Mouse (Mus musculus) cerebellum, adult 2 months (tissue): ENCODE data around the gene Tcam1. TPM values are rescaled to one million over a fixed set of nuclear protein-coding genes. Genes with fewer than 3 reads are reported as not detected.

ENCODE experiments used
- DNase-seq, 2 experiments: peaks; one replicate each; pipeline ENCODE4 v3.0.0; 2021
- H3K27ac ChIP-seq: fragments of 200-500 bp; 2 replicates; pipeline ENCODE4 v1.5.1; 2012; ENCODE audit warnings: low read length, control low read depth, inconsistent platforms; ENCODE audit not compliant: insufficient read depth
- H3K27me3 ChIP-seq: fragments of 200-500 bp; 2 replicates; pipeline ENCODE4 v1.6.1; 2012; ENCODE audit warnings: inconsistent platforms, mild to moderate bottlenecking, low read length, moderate library complexity; ENCODE audit not compliant: control insufficient read depth, insufficient read depth
- H3K4me1 ChIP-seq: fragments of 200-500 bp; 2 replicates; pipeline ENCODE4 v1.6.1; 2011; ENCODE audit warnings: low read length; ENCODE audit not compliant: control insufficient read depth, insufficient read depth
- H3K4me3 ChIP-seq: fragments of 200-500 bp; replicated peaks from 2 replicates; pipeline ENCODE3; 2011; ENCODE audit warnings: mild to moderate bottlenecking, low read depth, low read length, control low read depth; ENCODE audit not compliant: insufficient read depth
- CTCF ChIP-seq: fragments of 200-500 bp; IDR thresholded peaks from 2 replicates; pipeline ENCODE4 v1.5.1; 2011; ENCODE audit warnings: low read depth, mild to moderate bottlenecking, control low read depth, low read length, moderate library complexity, borderline replicate concordance; ENCODE audit not compliant: insufficient read depth
- POLR2A ChIP-seq: fragments of 200-500 bp; IDR thresholded peaks from 2 replicates; pipeline ENCODE4 v1.6.1; 2011; ENCODE audit warnings: low read length, control low read depth, borderline replicate concordance; ENCODE audit not compliant: insufficient read depth
- WGBS: fragments of 180-500 bp; shearing (Covaris S2); methylation state at CpG from one replicate; pipeline ENCODE4 v1.1.7; 2018; 5-methylcytosine and 5-hydroxymethylcytosine counted together
- polyA plus RNA-seq: library from polyadenylated mRNA; depleted of rRNA; stranded (reverse); fragments of >200 nt; gene quantifications from 2 replicates; pipeline ENCODE4 v1.2.3, GENCODE M21; 2012

Gene Tcam1
- polyA plus RNA-seq, 1 experiment: 0.36 TPM

- no peaks in the 10 kb centered on the region for H3K27me3 ChIP-seq
- no peak for TF ChIP-seq CTCF
- no peak for TF ChIP-seq POLR2A
- H3K4me1 ChIP-seq: no peaks in the 10 kb centered on the region
- 72% methylated on average over 5 of the region's 5 CpGs for WGBS
- no peak for DNase-seq
- H3K4me3 ChIP-seq: no peak overlapping the region
- no peak overlapping the region for H3K27ac ChIP-seq
Observed at GRCm38 (mm10) chr11:106310123-106310522, 33.7 kb downstream of the Tcam1 start.

- Histone ChIP-seq H3K27me3 (no peaks in the 10 kb centered on the region), H3K4me3 (no peak overlapping the region), H3K4me1 (no peaks in the 10 kb centered on the region), H3K27ac (no peak overlapping the region)
- WGBS: 84% methylated on average over 5 of the region's 5 CpGs
- TF ChIP-seq CTCF (no peak), POLR2A (no peak)
- no peak for DNase-seq
Observed at GRCm38 (mm10) chr11:106313533-106313932, 37.1 kb downstream of the Tcam1 start.

GRCm38 (mm10) chr11:106314333-106314812, 37.9 kb downstream of the Tcam1 start, which contains the start of gene Cd79b:
TSS of gene Cd79b (minus strand) at chr11:106314762.
- no peak for DNase-seq
- 81% methylated on average over 9 of the region's 9 CpGs for whole genome bisulfite sequencing
- TF ChIP-seq POLR2A (no peak), CTCF (no peak)
- H3K4me1 ChIP-seq: no peaks in the 10 kb centered on the region
- no peak within 1 kb of the TSS for H3K4me3 ChIP-seq
- H3K27ac ChIP-seq: no peak within 1 kb of the TSS
- H3K27me3 ChIP-seq: no peaks in the 10 kb centered on the region

GRCm38 (mm10) chr11:106316416-106316815, 39.9 kb downstream of the Tcam1 start:
- TF ChIP-seq CTCF (no peak), POLR2A (no peak)
- DNase-seq: no peak
- WGBS: 92% methylated on average over 1 of the region's 1 CpGs
- no peaks in the 10 kb centered on the region for H3K4me1 ChIP-seq
- no peaks in the 10 kb centered on the region for H3K27me3 ChIP-seq
- no peak overlapping the region for H3K4me3 ChIP-seq
- no peak overlapping the region for H3K27ac ChIP-seq

- no peak overlapping the region for H3K4me3 ChIP-seq
- TF ChIP-seq CTCF (no peak), POLR2A (no peak)
- WGBS: 76% methylated on average over 7 of the region's 7 CpGs
- no peak overlapping the region for H3K27ac ChIP-seq
- H3K27me3 ChIP-seq: no peaks in the 10 kb centered on the region
- no peak for DNase-seq
- no peaks in the 10 kb centered on the region for H3K4me1 ChIP-seq
Observed at GRCm38 (mm10) chr11:106317801-106318200, 41.3 kb downstream of the Tcam1 start.

- DNase-seq: no peak
- TF ChIP-seq POLR2A: no peak
- no peak for TF ChIP-seq CTCF
- Histone ChIP-seq H3K27ac (no peak overlapping the region), H3K27me3 (no peaks in the 10 kb centered on the region), H3K4me1 (no peaks in the 10 kb centered on the region), H3K4me3 (no peak overlapping the region)
- WGBS: 73% methylated on average over 21 of the region's 21 CpGs
Observed at GRCm38 (mm10) chr11:106318406-106319366, 42.2 kb downstream of the Tcam1 start.

- TF ChIP-seq CTCF: no peak
- no peak for TF ChIP-seq POLR2A
- H3K27ac ChIP-seq: no peak overlapping the region
- no peaks in the 10 kb centered on the region for H3K27me3 ChIP-seq
- 75% methylated on average over 5 of the region's 5 CpGs for WGBS
- no peak for DNase-seq
- H3K4me1 ChIP-seq: no peaks in the 10 kb centered on the region; the same call in 1 of the 2 replicates
- no peak overlapping the region for H3K4me3 ChIP-seq
Observed at GRCm38 (mm10) chr11:106324858-106325257, 48.4 kb downstream of the Tcam1 start.
